In the genomic region with DNA sequence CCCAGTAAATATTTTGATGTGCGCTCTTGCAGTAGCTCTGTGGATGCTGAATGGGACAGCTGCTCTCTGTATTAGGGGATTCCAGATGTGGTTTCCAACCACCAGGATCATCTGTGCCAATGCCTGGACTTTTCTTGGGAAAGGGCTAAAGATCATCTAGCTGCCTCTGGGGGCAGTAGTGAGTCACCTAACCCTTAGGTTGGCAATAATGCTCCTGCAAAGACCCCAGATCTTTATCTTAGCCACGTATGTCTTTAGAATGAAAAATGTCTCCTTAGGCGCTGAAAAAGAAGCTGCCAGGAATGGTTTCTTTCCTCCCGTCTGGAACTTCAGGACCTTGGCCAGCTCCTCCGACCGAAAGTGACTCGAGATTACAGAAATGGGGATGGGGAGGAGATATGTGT, we compare ENCODE assay signal across 9 mouse cellular contexts. TPM values are rescaled to one million over a fixed set of nuclear protein-coding genes. Genes with fewer than 3 reads are reported as not detected.
DNase-seq lines count a peak whose midpoint lies in the region; ATAC-seq and TF ChIP-seq lines count a peak whose summit lies in the region.
"Had no signal": no experiment of that assay in that cellular context is flagged by ENCODE, and none has a peak within 500 bp of the region (broad histone marks: within the 10 kb centered on the region; RNA-seq: fewer than 3 reads in every experiment).

No protein-coding gene starts in this region.

- peaks cover 5% of the 10 kb centered on the region for H3K27me3 ChIP-seq in hindbrain, embryonic 11.5 days (ENCODE audit: control insufficient read depth, insufficient read depth, low read length)
- H3K27me3 ChIP-seq in hindbrain, embryonic 12.5 days = peaks cover 43% of the 10 kb centered on the region
- no peaks in the 10 kb centered on the region for H3K27me3 ChIP-seq in thymus, adult 2 months (ENCODE audit: control insufficient read depth, insufficient read depth, low read length)

- no peak overlapping the region for H3K4me3 ChIP-seq in hindbrain, embryonic 11.5 days (ENCODE audit: low read depth, low read length)
- H3K4me3 ChIP-seq in hindbrain, embryonic 12.5 days = no peak overlapping the region
- no peak overlapping the region for H3K4me3 ChIP-seq in thymus, adult 2 months (ENCODE audit: control insufficient read depth, insufficient read depth, low read length)
- H3K4me3 ChIP-seq: liver, embryonic 13.5 days had no signal

- no peaks in the 10 kb centered on the region for H3K9me3 ChIP-seq in hindbrain, embryonic 11.5 days (ENCODE audit: control insufficient read depth, low read length)
- H3K9me3 ChIP-seq in hindbrain, embryonic 12.5 days (replicated peaks) = no peaks in the 10 kb centered on the region
- H3K9me3 ChIP-seq: liver, embryonic 13.5 days had no signal

- H3K9ac ChIP-seq in hindbrain, embryonic 11.5 days (ENCODE audit: low read depth, low read length) = no peak overlapping the region
- no peak overlapping the region for H3K9ac ChIP-seq in hindbrain, embryonic 12.5 days
- H3K9ac ChIP-seq: liver, embryonic 13.5 days had no signal

- peak; percentile 75 for DNase-seq in hindbrain, embryonic 11.5 days (ENCODE audit: low spot score)
- DNase-seq in urinary bladder, postnatal 14 days (ENCODE audit: low spot score) = peak; percentile 16
- DNase-seq in urinary bladder, postnatal 10 days (ENCODE audit: low spot score) = no peak
- DNase-seq in embryo, embryonic 9.5 days (ENCODE audit: extremely low spot score) = peak; percentile 58
- DNase-seq in testis, postnatal 10 days (ENCODE audit: low spot score) = peak; percentile 62
- DNase-seq in thymus, adult 2 months = no peak
- DNase-seq in B cell, adult 2 months = no peak
- DNase-seq: liver, embryonic 13.5 days had no signal

- ATAC-seq in hindbrain, embryonic 11.5 days (ENCODE audit: low FRiP score) = no peak
- no peak for ATAC-seq in hindbrain, embryonic 12.5 days (ENCODE audit: low FRiP score)

- no peaks in the 10 kb centered on the region; the same call in 1 of the 2 replicates for H3K4me1 ChIP-seq in hindbrain, embryonic 11.5 days (replicated peaks; ENCODE audit: control insufficient read depth, insufficient read depth, low read length)
- H3K4me1 ChIP-seq in hindbrain, embryonic 12.5 days = peaks cover 10% of the 10 kb centered on the region
- H3K4me1 ChIP-seq in thymus, adult 2 months (replicated peaks; ENCODE audit: control insufficient read depth, insufficient read depth, low read length) = no peaks in the 10 kb centered on the region
- H3K4me1 ChIP-seq: liver, embryonic 13.5 days had no signal

- H3K27ac ChIP-seq in hindbrain, embryonic 11.5 days (ENCODE audit: low read depth, low read length) = no peak overlapping the region
- H3K27ac ChIP-seq in hindbrain, embryonic 12.5 days = no peak overlapping the region
- no peak overlapping the region for H3K27ac ChIP-seq in thymus, adult 2 months (ENCODE audit: control insufficient read depth, insufficient read depth, low read length)
- H3K27ac ChIP-seq: liver, embryonic 13.5 days had no signal

- 7% methylated on average over 7 of the region's 7 CpGs for WGBS in hindbrain, embryonic 11.5 days
- WGBS in hindbrain, embryonic 12.5 days = 5% methylated on average over 7 of the region's 7 CpGs
- 16% methylated on average over 7 of the region's 7 CpGs for WGBS in thymus, adult 2 months

- no peaks in the 10 kb centered on the region for H3K36me3 ChIP-seq in hindbrain, embryonic 11.5 days (ENCODE audit: control insufficient read depth, insufficient read depth, low read length)
- H3K36me3 ChIP-seq in hindbrain, embryonic 12.5 days = no peaks in the 10 kb centered on the region
- H3K36me3 ChIP-seq in thymus, adult 2 months (ENCODE audit: control insufficient read depth, insufficient read depth, low read length) = no peaks in the 10 kb centered on the region
- H3K36me3 ChIP-seq: liver, embryonic 13.5 days had no signal

- TF ChIP-seq POLR2A in thymus, adult 2 months (IDR thresholded peaks at IDR 0.05; ENCODE audit: control insufficient read depth, extremely low read depth, insufficient read depth, low read length, poor library complexity) = no peak

- TF ChIP-seq CTCF in thymus, adult 2 months (IDR thresholded peaks at IDR 0.05; ENCODE audit: borderline replicate concordance, control insufficient read depth, extremely low read depth, insufficient read depth, low read length, poor library complexity) = no peak

- no peak overlapping the region for H3K4me2 ChIP-seq in hindbrain, embryonic 11.5 days (replicated peaks; ENCODE audit: low read depth, low read length)
- no peak overlapping the region for H3K4me2 ChIP-seq in hindbrain, embryonic 12.5 days (replicated peaks)
- H3K4me2 ChIP-seq: liver, embryonic 13.5 days had no signal

RNA-seq across cellular contexts. Expression of a gene that starts 0.7 kb away (rescaled TPM):
- 0.94 and 1.5 TPM in 2 replicates for polyA plus RNA-seq in hindbrain, embryonic 11.5 days (2014; fragmentation: Nextera tagmentation; extraction: Ambion mirVana)
- polyA plus RNA-seq in hindbrain, embryonic 12.5 days (2016; fragmentation: Nextera tagmentation; extraction: Ambion mirVana) = 0.53 and 0.55 TPM in 2 replicates
- polyA plus RNA-seq in thymus, adult 2 months (2012; rRNA removed) = not detected in 2 replicates
- polyA plus RNA-seq: liver, embryonic 13.5 days had no signal

RNA-seq across cellular contexts. Expression of a gene that starts 17.6 kb away (rescaled TPM):
- polyA plus RNA-seq in hindbrain, embryonic 11.5 days (2014; fragmentation: Nextera tagmentation; extraction: Ambion mirVana) = 1.3 and 1.9 TPM in 2 replicates
- 4.9 and 5.4 TPM in 2 replicates for polyA plus RNA-seq in hindbrain, embryonic 12.5 days (2016; fragmentation: Nextera tagmentation; extraction: Ambion mirVana)
- polyA plus RNA-seq in thymus, adult 2 months (2012; rRNA removed) = 0.42 and 0.50 TPM in 2 replicates

Comparison
In these comparisons a context has a peak if more than half of its experiments do, and no peak if none do; other contexts are left out.
1. DNase-seq: peak in hindbrain, embryonic 11.5 days (single experiment), urinary bladder, postnatal 14 days (single experiment), embryo, embryonic 9.5 days (single experiment) and testis, postnatal 10 days (single experiment); none in urinary bladder, postnatal 10 days (single experiment), thymus, adult 2 months (single experiment) and B cell, adult 2 months (0 of 2).